Mouse (Mus musculus): ENCODE results near the gene Samd13. TPM values are rescaled to one million over a fixed set of nuclear protein-coding genes. Genes with fewer than 3 reads are reported as not detected.

The Samd13 gene
- polyA plus RNA-seq, 1 experiment from 2014 or later: 0.63 TPM

DNA sequence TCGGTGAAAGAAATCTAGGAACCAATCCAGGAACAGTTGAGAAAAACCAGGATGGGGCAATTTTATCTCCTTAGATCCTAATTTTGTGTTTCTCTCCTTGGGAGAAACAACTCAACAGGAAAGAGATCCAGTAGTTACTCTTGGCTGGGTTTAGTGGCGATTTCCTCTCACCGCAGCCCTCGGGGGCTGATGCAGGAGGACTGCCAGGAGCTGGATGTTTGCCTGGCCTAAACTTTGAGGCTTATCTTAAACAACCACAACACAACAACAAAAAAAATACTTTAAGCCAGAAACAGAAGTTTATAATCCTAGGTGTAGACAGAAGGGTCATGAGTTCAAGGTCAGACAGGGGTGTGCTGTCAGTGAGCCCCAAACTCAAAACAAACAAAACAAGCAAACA lies 73.6 kb downstream of the Samd13 start:
- Histone ChIP-seq H3K9ac (ENCODE audit: low read depth, low read length) (no peak overlapping the region), H3K4me1 (replicated peaks; ENCODE audit: insufficient read depth, low read length) (no peaks in the 10 kb centered on the region), H3K4me3 (replicated peaks; ENCODE audit: low read depth, low read length) (no peak overlapping the region), H3K27me3 (ENCODE audit: insufficient read depth, low read length) (no peaks in the 10 kb centered on the region), H3K9me3 (replicated peaks; ENCODE audit: low read length) (no peaks in the 10 kb centered on the region), H3K27ac (no peak overlapping the region), H3K4me2 (ENCODE audit: low read length) (no peak overlapping the region), H3K36me3 (ENCODE audit: insufficient read depth, low read length) (no peaks in the 10 kb centered on the region)
- TF ChIP-seq CTCF (IDR thresholded peaks at IDR 0.05; ENCODE audit: low read depth): no peak
- ATAC-seq (replicated peaks; ENCODE audit: low FRiP score, low read depth) (no peak), DNase-seq (ENCODE audit: low spot score) (no peak)
- 51% methylated on average over 4 of the region's 4 CpGs for WGBS

DNA sequence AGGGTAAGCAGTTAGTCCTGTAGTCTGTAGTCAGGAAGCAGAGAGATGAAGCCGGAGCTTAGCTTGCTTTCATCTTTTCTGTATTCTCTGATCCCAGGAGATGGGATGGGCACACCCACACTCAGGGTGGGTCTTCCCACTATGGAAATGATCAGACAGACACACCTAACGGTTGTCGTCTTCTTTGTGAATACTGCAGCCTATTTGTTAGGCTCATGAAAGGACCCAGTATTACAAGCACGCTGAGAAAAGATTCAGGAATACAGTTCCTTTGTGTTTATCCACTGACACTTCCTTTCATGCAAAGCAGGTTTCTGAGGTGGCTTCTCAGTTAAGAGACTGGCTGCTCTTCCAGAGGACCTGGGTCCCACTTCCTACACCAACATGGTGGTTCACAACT lies 74.1 kb downstream of the Samd13 start:
- Histone ChIP-seq H3K9me3 (replicated peaks; ENCODE audit: low read length) (no peaks in the 10 kb centered on the region), H3K4me2 (ENCODE audit: low read length) (no peak overlapping the region), H3K27me3 (ENCODE audit: insufficient read depth, low read length) (no peaks in the 10 kb centered on the region), H3K27ac (no peak overlapping the region), H3K4me3 (replicated peaks; ENCODE audit: low read depth, low read length) (no peak overlapping the region), H3K9ac (ENCODE audit: low read depth, low read length) (no peak overlapping the region), H3K36me3 (ENCODE audit: insufficient read depth, low read length) (no peaks in the 10 kb centered on the region), H3K4me1 (replicated peaks; ENCODE audit: insufficient read depth, low read length) (no peaks in the 10 kb centered on the region)
- 81% methylated on average over 4 of the region's 4 CpGs for WGBS
- no peak for TF ChIP-seq CTCF (IDR thresholded peaks at IDR 0.05; ENCODE audit: low read depth)
- no peak for DNase-seq (ENCODE audit: low spot score)
- no peak for ATAC-seq (replicated peaks; ENCODE audit: low FRiP score, low read depth)

DNA sequence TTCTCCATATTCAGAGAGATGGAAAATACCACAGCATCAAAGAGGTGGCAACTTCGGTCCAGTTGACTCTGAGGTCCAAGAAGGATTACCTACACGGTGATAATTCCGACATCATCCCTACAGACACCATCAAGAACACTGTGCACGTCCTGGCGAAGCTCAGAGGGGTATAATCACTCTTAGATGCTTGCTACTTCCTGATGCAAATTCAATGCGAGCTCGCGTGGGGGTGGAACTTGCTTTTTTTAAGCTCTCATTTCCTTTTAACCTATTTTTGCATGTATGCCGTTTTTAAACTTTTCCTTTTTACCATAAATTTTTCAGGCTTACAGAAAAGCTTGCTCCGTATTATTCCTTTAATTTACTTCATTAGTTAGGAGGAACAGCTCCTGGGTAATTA lies 75.1 kb downstream of the Samd13 start:
- DNase-seq (ENCODE audit: low spot score) (no peak), ATAC-seq (replicated peaks; ENCODE audit: low FRiP score, low read depth) (no peak)
- no peak for TF ChIP-seq CTCF (IDR thresholded peaks at IDR 0.05; ENCODE audit: low read depth)
- Histone ChIP-seq H3K27ac (no peak overlapping the region), H3K4me3 (replicated peaks; ENCODE audit: low read depth, low read length) (no peak overlapping the region), H3K9me3 (replicated peaks; ENCODE audit: low read length) (no peaks in the 10 kb centered on the region), H3K4me2 (ENCODE audit: low read length) (no peak overlapping the region), H3K27me3 (ENCODE audit: insufficient read depth, low read length) (no peaks in the 10 kb centered on the region), H3K36me3 (ENCODE audit: insufficient read depth, low read length) (no peaks in the 10 kb centered on the region), H3K4me1 (replicated peaks; ENCODE audit: insufficient read depth, low read length) (no peaks in the 10 kb centered on the region), H3K9ac (ENCODE audit: low read depth, low read length) (no peak overlapping the region)
- WGBS: 76% methylated on average over 10 of the region's 10 CpGs

DNA sequence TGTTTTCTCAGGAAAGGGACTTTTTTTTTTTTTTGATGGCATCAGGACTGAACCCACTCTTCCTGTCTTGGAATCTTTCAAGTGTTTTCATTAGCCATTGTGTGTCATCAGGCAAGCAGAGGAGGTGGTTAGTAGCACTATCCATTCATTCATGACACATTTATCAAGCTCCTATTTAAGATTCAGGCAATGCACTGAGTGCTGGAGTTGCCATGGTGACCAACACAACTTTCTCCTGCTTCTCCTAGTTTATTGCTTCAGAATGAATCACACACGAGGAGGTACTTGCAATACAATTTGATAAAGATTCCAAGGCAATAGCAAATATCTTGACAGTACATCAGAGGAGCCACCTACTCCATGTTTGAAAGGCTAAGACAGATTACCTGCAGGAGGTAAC lies 78.0 kb downstream of the Samd13 start:
- no peak overlapping the region for H3K4me2 ChIP-seq (ENCODE audit: low read length)
- H3K4me1 ChIP-seq (replicated peaks; ENCODE audit: insufficient read depth, low read length): no peaks in the 10 kb centered on the region
- DNase-seq (ENCODE audit: low spot score): no peak
- no peaks in the 10 kb centered on the region for H3K36me3 ChIP-seq (ENCODE audit: insufficient read depth, low read length)
- H3K27ac ChIP-seq: no peak overlapping the region
- TF ChIP-seq CTCF (IDR thresholded peaks at IDR 0.05; ENCODE audit: low read depth): no peak
- H3K9me3 ChIP-seq (replicated peaks; ENCODE audit: low read length): no peaks in the 10 kb centered on the region
- ATAC-seq (replicated peaks; ENCODE audit: low FRiP score, low read depth): no peak
- 13% methylated on average over 1 of the region's 1 CpGs for WGBS
- H3K27me3 ChIP-seq (ENCODE audit: insufficient read depth, low read length): no peaks in the 10 kb centered on the region
- H3K9ac ChIP-seq (ENCODE audit: low read depth, low read length): no peak overlapping the region
- no peak overlapping the region for H3K4me3 ChIP-seq (replicated peaks; ENCODE audit: low read depth, low read length)

DNA sequence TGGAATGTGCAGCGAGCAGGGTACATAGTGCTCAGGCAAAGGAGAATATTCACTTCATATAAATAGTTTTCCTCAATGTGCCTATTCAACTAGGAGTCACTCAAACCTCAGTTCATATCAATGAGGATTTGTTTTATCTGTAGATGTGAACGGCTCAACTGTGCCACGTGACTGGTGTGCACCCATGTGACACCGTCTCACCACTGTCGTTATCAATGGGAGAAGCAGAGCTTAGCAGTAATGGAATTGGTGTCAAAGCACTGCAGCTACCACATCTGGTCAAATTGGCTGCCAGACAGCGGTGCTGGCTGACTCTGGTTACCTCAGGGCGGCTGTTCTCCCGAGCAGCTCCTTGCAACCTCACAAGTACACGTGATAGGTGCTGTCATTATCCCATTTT lies 80.7 kb downstream of the Samd13 start:
- Histone ChIP-seq H3K9ac (ENCODE audit: low read depth, low read length) (no peak overlapping the region), H3K27ac (no peak overlapping the region), H3K36me3 (ENCODE audit: insufficient read depth, low read length) (no peaks in the 10 kb centered on the region), H3K4me3 (replicated peaks; ENCODE audit: low read depth, low read length) (no peak overlapping the region), H3K4me2 (ENCODE audit: low read length) (no peak overlapping the region), H3K9me3 (replicated peaks; ENCODE audit: low read length) (no peaks in the 10 kb centered on the region), H3K4me1 (replicated peaks; ENCODE audit: insufficient read depth, low read length) (no peaks in the 10 kb centered on the region), H3K27me3 (ENCODE audit: insufficient read depth, low read length) (no peaks in the 10 kb centered on the region)
- DNase-seq (ENCODE audit: low spot score): no peak
- TF ChIP-seq CTCF (IDR thresholded peaks at IDR 0.05; ENCODE audit: low read depth): no peak
- ATAC-seq (replicated peaks; ENCODE audit: low FRiP score, low read depth): no peak
- 80% methylated on average over 9 of the region's 9 CpGs for WGBS

DNA sequence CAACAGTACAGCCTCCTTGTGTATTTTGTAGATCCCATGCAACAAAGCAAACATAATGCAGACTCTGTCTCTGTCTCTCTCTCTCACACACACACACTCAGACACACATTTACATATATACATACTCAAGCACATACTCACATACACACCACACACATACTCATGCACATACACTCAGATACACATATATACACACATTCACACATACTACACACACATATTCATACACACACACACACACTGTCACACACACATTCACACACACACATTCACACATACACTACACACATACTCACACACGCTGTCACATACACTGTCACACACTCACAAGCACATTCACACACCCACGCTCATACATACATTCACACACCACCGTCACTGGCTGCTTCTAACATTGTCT lies 82.9 kb downstream of the Samd13 start:
- Histone ChIP-seq H3K36me3 (ENCODE audit: insufficient read depth, low read length) (no peaks in the 10 kb centered on the region), H3K9me3 (replicated peaks; ENCODE audit: low read length) (no peaks in the 10 kb centered on the region), H3K27ac (no peak overlapping the region), H3K27me3 (ENCODE audit: insufficient read depth, low read length) (no peaks in the 10 kb centered on the region), H3K9ac (ENCODE audit: low read depth, low read length) (no peak overlapping the region), H3K4me2 (ENCODE audit: low read length) (no peak overlapping the region), H3K4me3 (replicated peaks; ENCODE audit: low read depth, low read length) (no peak overlapping the region), H3K4me1 (replicated peaks; ENCODE audit: insufficient read depth, low read length) (no peaks in the 10 kb centered on the region)
- no peak for DNase-seq (ENCODE audit: low spot score)
- TF ChIP-seq CTCF (IDR thresholded peaks at IDR 0.05; ENCODE audit: low read depth): no peak
- no peak for ATAC-seq (replicated peaks; ENCODE audit: low FRiP score, low read depth)
- WGBS: 92% methylated on average over 3 of the region's 3 CpGs

DNA sequence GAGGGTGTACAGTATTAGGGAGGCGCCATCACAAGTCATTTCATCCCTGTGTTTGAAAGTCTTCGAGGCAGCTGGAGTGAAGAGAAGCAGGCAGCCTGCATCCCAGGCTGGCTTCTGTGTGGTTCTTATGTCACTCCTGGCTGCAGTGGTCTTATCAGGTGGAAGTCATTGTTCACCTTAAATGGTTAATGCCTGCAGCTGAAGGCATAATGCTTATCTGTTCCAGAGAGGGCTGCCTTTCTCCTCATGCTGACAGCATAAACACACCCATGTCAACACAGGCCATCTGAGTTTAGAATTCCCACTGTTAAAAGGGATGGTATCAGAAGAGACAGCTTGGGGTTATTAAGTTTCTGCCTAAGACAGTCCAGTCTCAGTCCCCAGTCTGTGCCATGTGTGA lies 84.2 kb downstream of the Samd13 start:
- H3K9me3 ChIP-seq (replicated peaks; ENCODE audit: low read length): no peaks in the 10 kb centered on the region
- H3K4me3 ChIP-seq (replicated peaks; ENCODE audit: low read depth, low read length): no peak overlapping the region
- DNase-seq (ENCODE audit: low spot score): no peak
- H3K27ac ChIP-seq: no peak overlapping the region
- TF ChIP-seq CTCF (IDR thresholded peaks at IDR 0.05; ENCODE audit: low read depth): no peak
- H3K9ac ChIP-seq (ENCODE audit: low read depth, low read length): no peak overlapping the region
- no peaks in the 10 kb centered on the region for H3K4me1 ChIP-seq (replicated peaks; ENCODE audit: insufficient read depth, low read length)
- ATAC-seq (replicated peaks; ENCODE audit: low FRiP score, low read depth): no peak
- H3K27me3 ChIP-seq (ENCODE audit: insufficient read depth, low read length): no peaks in the 10 kb centered on the region
- H3K4me2 ChIP-seq (ENCODE audit: low read length): no peak overlapping the region
- 89% methylated on average over 2 of the region's 2 CpGs for WGBS
- H3K36me3 ChIP-seq (ENCODE audit: insufficient read depth, low read length): no peaks in the 10 kb centered on the region

Data from kidney, postnatal 0 days (tissue).